Mouse (Mus musculus) limb, embryonic 11.5 days (tissue): Measurements from ENCODE around the gene A430005L14Rik. TPM values are rescaled to one million over a fixed set of nuclear protein-coding genes. Genes with fewer than 3 reads are reported as not detected.
A peak's percentile ranks its signal among the peaks of the same experiment; 100 is the strongest.

ENCODE experiments used
- ATAC-seq: fragments of 200-750 bp; cut with Nextera tagmentation; 2 replicates; pipeline ENCODE4 v1.8.0; 2017; ENCODE audit warnings: low read depth; ENCODE audit not compliant: insufficient number of reproducible peaks, low FRiP score, low TSS enrichment
- DNase-seq: peaks from one replicate; pipeline ENCODE4 v3.0.0-alpha.2; 2015; ENCODE audit warnings: low spot score
- H3K27ac ChIP-seq: fragments of 300-500 bp; sonication (generic); replicated peaks from 2 replicates; pipeline ENCODE4 v1.5.1; 2014; ENCODE audit warnings: low read depth, mild to moderate bottlenecking, low read length
- H3K27me3 ChIP-seq: fragments of 300-500 bp; sonication (generic); 2 replicates; pipeline ENCODE4 v1.6.1; 2014; ENCODE audit warnings: mild to moderate bottlenecking, low read length, mixed read lengths; ENCODE audit not compliant: control insufficient read depth, insufficient read depth
- H3K36me3 ChIP-seq: fragments of 300-500 bp; sonication (generic); 2 replicates; pipeline ENCODE4 v1.6.1; 2014; ENCODE audit warnings: mild to moderate bottlenecking, low read length, moderate library complexity, mixed read lengths; ENCODE audit not compliant: control insufficient read depth, insufficient read depth
- H3K4me1 ChIP-seq: fragments of 300-500 bp; sonication (generic); 2 replicates; pipeline ENCODE4 v1.6.1; 2014; ENCODE audit warnings: low read length, mixed read lengths; ENCODE audit not compliant: control insufficient read depth, insufficient read depth
- H3K4me2 ChIP-seq: fragments of 300-500 bp; sonication (generic); 2 replicates; pipeline ENCODE4 v1.6.1; 2014; ENCODE audit warnings: low read depth, mild to moderate bottlenecking, moderate library complexity; ENCODE audit not compliant: severe bottlenecking
- H3K4me3 ChIP-seq: fragments of 300-500 bp; sonication (generic); 2 replicates; pipeline ENCODE4 v1.5.1; 2014; ENCODE audit warnings: low read depth, low read length
- H3K9ac ChIP-seq: fragments of 300-500 bp; sonication (generic); 2 replicates; pipeline ENCODE4 v1.6.1; 2014; ENCODE audit warnings: mild to moderate bottlenecking, low read length
- H3K9me3 ChIP-seq: fragments of 300-500 bp; sonication (generic); 2 replicates; pipeline ENCODE4 v1.6.1; 2016; ENCODE audit warnings: low read length; ENCODE audit not compliant: control insufficient read depth
- WGBS: fragments of 180-500 bp; shearing (Covaris S2); extraction: QIAGEN DNeasy Blood & Tissue Kit; methylation state at CpG from one replicate; pipeline ENCODE4 v1.1.7; 2014; 5-methylcytosine and 5-hydroxymethylcytosine counted together
- polyA plus RNA-seq: library from polyadenylated mRNA; unstranded; fragments of >200 nt; fragmentation: Nextera tagmentation; extraction: Ambion mirVana; gene quantifications from 2 replicates; pipeline ENCODE4 v1.2.1, GENCODE M21; 2014

Gene A430005L14Rik
- polyA plus RNA-seq, 1 experiment from 2014 or later: 124 TPM

- H3K4me1 ChIP-seq: peaks cover 7% of the 10 kb centered on the region; the same call in 1 of the 2 replicates
- under 1% methylated on average over 29 of the region's 37 CpGs for WGBS
- H3K4me2 ChIP-seq: peak overlapping the region; percentile 62
- H3K9ac ChIP-seq: peak overlapping the region; percentile 91
- DNase-seq (peak; percentile 49), ATAC-seq (peak; percentile 70)
- H3K27ac ChIP-seq: peak overlapping the region; percentile 84
- H3K27me3 ChIP-seq: no peaks in the 10 kb centered on the region
- H3K9me3 ChIP-seq: no peaks in the 10 kb centered on the region
- peaks cover 10% of the 10 kb centered on the region; the same call in 1 of the 2 replicates for H3K36me3 ChIP-seq
- peak overlapping the region; percentile 84 for H3K4me3 ChIP-seq
Measured at GRCm38 (mm10) chr4:153957444-153958250, 610 bp downstream of the A430005L14Rik start.

DNA sequence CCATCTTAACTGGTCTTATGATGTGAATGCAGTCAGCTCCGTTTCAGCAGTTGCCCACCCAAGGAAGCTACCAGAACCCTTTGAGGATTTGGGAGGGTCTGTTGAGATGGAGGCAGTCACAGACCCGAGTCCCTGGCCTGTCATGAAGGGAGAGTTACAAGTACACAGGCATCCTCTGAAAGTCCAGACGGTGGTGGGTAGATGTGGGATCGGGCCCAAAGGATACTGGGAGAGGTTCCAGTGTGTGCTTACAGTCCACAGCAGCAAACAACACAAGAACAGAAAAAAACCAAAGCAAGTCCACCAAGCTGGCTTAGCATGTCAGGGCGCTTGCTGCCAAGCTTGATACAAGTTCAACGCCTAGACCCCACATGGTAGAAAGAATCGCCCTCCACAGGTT lies 5.6 kb downstream of the A430005L14Rik start:
- Histone ChIP-seq H3K27me3 (no peaks in the 10 kb centered on the region), H3K9ac (no peak overlapping the region), H3K4me1 (peaks cover 7% of the 10 kb centered on the region; the same call in 1 of the 2 replicates), H3K4me3 (no peak overlapping the region), H3K9me3 (no peaks in the 10 kb centered on the region), H3K27ac (no peak overlapping the region), H3K36me3 (peaks cover 22% of the 10 kb centered on the region), H3K4me2 (no peak overlapping the region)
- no peak for DNase-seq
- WGBS: 89% methylated on average over 7 of the region's 7 CpGs
- no peak for ATAC-seq

- no peaks in the 10 kb centered on the region for H3K27me3 ChIP-seq
- peaks cover 14% of the 10 kb centered on the region for H3K36me3 ChIP-seq
- H3K9me3 ChIP-seq: no peaks in the 10 kb centered on the region
- no peak overlapping the region for H3K4me2 ChIP-seq
- ATAC-seq: no peak
- no peak overlapping the region for H3K9ac ChIP-seq
- no peaks in the 10 kb centered on the region for H3K4me1 ChIP-seq
- no peak for DNase-seq
- 92% methylated on average over 5 of the region's 5 CpGs for WGBS
- H3K27ac ChIP-seq: no peak overlapping the region
- H3K4me3 ChIP-seq: no peak overlapping the region
Measured at GRCm38 (mm10) chr4:153966651-153967050, 9.6 kb downstream of the A430005L14Rik start.

- no peak overlapping the region for H3K4me3 ChIP-seq
Measured at GRCm38 (mm10) chr4:153967556-153967955, 10.5 kb downstream of the A430005L14Rik start.

DNA sequence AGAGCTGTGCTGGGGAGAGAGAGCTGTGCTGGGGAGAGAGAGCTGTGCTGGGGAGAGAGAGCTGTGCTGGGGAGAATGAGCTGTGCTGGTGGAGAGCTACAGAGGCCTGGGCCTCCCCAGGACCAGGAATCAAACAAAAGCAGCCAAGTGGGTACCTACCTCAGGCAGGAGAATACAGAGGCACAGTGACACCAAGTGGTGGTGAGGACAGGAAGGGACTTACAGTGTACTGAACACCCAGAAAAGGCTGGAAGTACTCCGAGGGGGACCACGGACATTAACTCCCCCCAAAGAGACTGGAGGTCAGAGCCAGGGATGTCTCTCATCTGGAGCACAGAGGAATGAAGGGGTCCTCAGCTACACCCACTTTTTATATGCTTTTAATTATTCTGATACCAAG lies 11.0 kb downstream of the A430005L14Rik start:
- DNase-seq (no peak), ATAC-seq (no peak)
- no peaks in the 10 kb centered on the region for H3K9me3 ChIP-seq
- WGBS: 87% methylated on average over 2 of the region's 2 CpGs
- no peak overlapping the region for H3K9ac ChIP-seq
- no peak overlapping the region for H3K4me2 ChIP-seq
- H3K27me3 ChIP-seq: no peaks in the 10 kb centered on the region
- H3K4me1 ChIP-seq: no peaks in the 10 kb centered on the region
- peaks cover 12% of the 10 kb centered on the region for H3K36me3 ChIP-seq
- H3K4me3 ChIP-seq: no peak overlapping the region
- no peak overlapping the region for H3K27ac ChIP-seq

More at GRCm38 (mm10) chr4:153967556-153967955, 10.5 kb downstream of the A430005L14Rik start:
- H3K36me3 ChIP-seq: peaks cover 12% of the 10 kb centered on the region
- WGBS: 87% methylated on average over 2 of the region's 2 CpGs
- DNase-seq (no peak), ATAC-seq (no peak)
- no peak overlapping the region for H3K4me2 ChIP-seq
- H3K9ac ChIP-seq: no peak overlapping the region
- H3K27ac ChIP-seq: no peak overlapping the region
- H3K9me3 ChIP-seq: no peaks in the 10 kb centered on the region
- no peaks in the 10 kb centered on the region for H3K27me3 ChIP-seq
- no peaks in the 10 kb centered on the region for H3K4me1 ChIP-seq

DNA sequence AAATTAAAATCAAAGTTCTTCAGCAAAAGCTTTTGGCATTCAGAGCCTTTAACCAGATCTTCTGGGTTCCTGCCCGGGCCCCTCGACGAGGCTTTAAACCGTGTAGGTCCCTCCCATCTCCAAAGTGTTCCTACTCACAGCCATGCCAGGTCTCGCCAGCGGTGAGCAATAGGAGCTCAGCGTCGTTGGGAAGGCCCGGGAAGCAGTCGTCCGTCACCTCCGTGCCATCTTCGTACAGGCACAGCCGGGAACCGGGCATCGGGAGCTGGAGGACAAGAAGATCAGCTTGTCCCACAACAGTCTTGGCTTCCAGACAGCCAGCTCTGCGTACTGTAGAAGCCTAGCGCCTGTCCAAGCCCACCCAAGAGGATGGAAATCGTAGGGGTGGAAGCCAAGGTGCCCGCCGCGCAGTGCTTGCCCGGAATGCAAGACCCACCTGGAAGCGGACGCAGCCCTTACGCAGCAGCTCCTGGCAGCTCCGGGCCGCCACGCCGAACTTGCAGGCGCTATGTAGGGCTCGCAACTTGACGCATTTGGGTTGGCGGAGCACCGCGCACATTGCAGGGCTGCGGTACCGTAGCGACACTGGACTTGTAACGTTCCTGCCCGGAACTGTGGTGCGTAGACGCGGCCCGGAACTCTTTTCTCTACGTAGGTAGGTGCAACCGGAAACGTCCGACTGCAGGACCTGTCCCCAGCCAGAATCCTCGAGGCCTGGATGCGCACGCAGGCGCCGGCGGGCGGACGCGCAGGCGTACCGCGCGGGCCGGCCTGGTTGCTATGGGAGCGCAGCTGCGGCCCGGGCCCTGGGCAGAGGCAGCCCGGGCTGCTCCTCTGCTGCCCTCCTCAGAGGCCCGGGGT lies 17.6 kb downstream of the A430005L14Rik start, which contains the start of the genes Dffb and Cep104:
Gene Dffb (minus strand): TSS at position 696 of the 861 bp plus-strand sequence.
Gene Cep104 (plus strand): TSS at position 764 of the 861 bp plus-strand sequence.
- peak within 1 kb of the TSS; percentile 69 for H3K4me3 ChIP-seq
- peak within 1 kb of the TSS; percentile 73 for H3K9ac ChIP-seq
- H3K4me1 ChIP-seq: peaks cover 4% of the 10 kb centered on the region; the same call in 1 of the 2 replicates
- H3K4me2 ChIP-seq: peak within 1 kb of the TSS; percentile 92
- H3K9me3 ChIP-seq: no peaks in the 10 kb centered on the region
- ATAC-seq (peak; percentile 96), DNase-seq (peak; percentile 93)
- 1% methylated on average over 68 of the region's 68 CpGs for WGBS
- peaks cover under 1% of the 10 kb centered on the region; the same call in 1 of the 2 replicates for H3K36me3 ChIP-seq
- no peak within 1 kb of the TSS for H3K27ac ChIP-seq
- no peaks in the 10 kb centered on the region for H3K27me3 ChIP-seq

- DNase-seq (no peak), ATAC-seq (peak; percentile 69)
- peak overlapping the region; percentile 69 for H3K4me3 ChIP-seq
- H3K9ac ChIP-seq: peak overlapping the region; percentile 73
- H3K36me3 ChIP-seq: peaks cover 3% of the 10 kb centered on the region; the same call in 1 of the 2 replicates
- peaks cover 4% of the 10 kb centered on the region; the same call in 1 of the 2 replicates for H3K4me1 ChIP-seq
- WGBS: under 1% methylated on average over 32 of the region's 33 CpGs
- H3K4me2 ChIP-seq: peak overlapping the region; percentile 92
- H3K9me3 ChIP-seq: no peaks in the 10 kb centered on the region
- no peak overlapping the region for H3K27ac ChIP-seq
- no peaks in the 10 kb centered on the region for H3K27me3 ChIP-seq
Measured at GRCm38 (mm10) chr4:153975292-153975662, 18.2 kb downstream of the A430005L14Rik start.

DNA sequence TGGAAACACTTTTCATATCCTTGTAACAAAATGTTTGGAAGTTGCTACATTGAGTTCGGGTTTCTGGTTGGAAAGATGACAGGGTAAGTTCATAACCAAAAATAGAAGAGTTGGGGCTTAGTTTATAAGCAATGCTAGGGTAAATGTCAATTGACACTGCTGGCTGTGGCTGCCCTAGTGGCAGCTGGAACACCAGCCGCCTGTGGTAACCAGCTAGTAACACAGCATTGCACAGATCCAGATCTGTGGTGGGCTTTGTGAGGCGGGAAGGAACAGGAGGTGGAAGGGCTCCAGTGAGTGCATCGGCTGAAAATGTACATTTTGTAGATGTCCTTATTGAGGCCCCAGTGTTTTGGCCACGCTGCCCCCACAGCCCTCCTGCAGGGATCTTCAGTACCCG lies 18.7 kb downstream of the A430005L14Rik start:
- ATAC-seq (no peak), DNase-seq (no peak)
- no peaks in the 10 kb centered on the region for H3K27me3 ChIP-seq
- H3K27ac ChIP-seq: no peak overlapping the region
- peaks cover 3% of the 10 kb centered on the region; the same call in 1 of the 2 replicates for H3K36me3 ChIP-seq
- H3K4me3 ChIP-seq: peak overlapping the region; percentile 69
- H3K9me3 ChIP-seq: no peaks in the 10 kb centered on the region
- peak overlapping the region; percentile 92 for H3K4me2 ChIP-seq
- H3K4me1 ChIP-seq: peaks cover 4% of the 10 kb centered on the region; the same call in 1 of the 2 replicates
- WGBS: 51% methylated on average over 6 of the region's 6 CpGs
- H3K9ac ChIP-seq: peak overlapping the region; percentile 44; the same call in 1 of the 2 replicates
